Mouse (Mus musculus) kidney, embryonic 16.5 days (tissue): ENCODE results near the gene Mettl1. TPM values are rescaled to one million over a fixed set of nuclear protein-coding genes. Genes with fewer than 3 reads are reported as not detected.
A peak's percentile ranks its signal among the peaks of the same experiment; 100 is the strongest.
"Not testable (repeated sequence)": the region's sequence is repeated elsewhere in the genome, so short reads cannot be mapped to it uniquely, and the experiment has no call there.

Experiments used
- ATAC-seq: fragments of 200-750 bp; cut with Nextera tagmentation; 2 replicates; pipeline ENCODE4 v1.8.0; 2017; ENCODE audit warnings: moderate TSS enrichment; ENCODE audit not compliant: low FRiP score, low TSS enrichment
- H3K27ac ChIP-seq: fragments of 300-500 bp; sonication (generic); 2 replicates; pipeline ENCODE4 v1.5.1; 2014; ENCODE audit warnings: low read length
- H3K27me3 ChIP-seq: fragments of 300-500 bp; sonication (generic); 2 replicates; pipeline ENCODE4 v1.6.1; 2014; ENCODE audit warnings: low read length, control low read depth, mixed read lengths; ENCODE audit not compliant: insufficient read depth
- H3K36me3 ChIP-seq: fragments of 300-500 bp; sonication (generic); 2 replicates; pipeline ENCODE4 v1.6.1; 2014; ENCODE audit warnings: low read length, control low read depth, mixed read lengths; ENCODE audit not compliant: insufficient read depth
- H3K4me1 ChIP-seq: fragments of 300-500 bp; sonication (generic); 2 replicates; pipeline ENCODE4 v1.6.1; 2014; ENCODE audit warnings: low read length, control low read depth, mixed read lengths; ENCODE audit not compliant: insufficient read depth
- H3K4me2 ChIP-seq: fragments of 300-500 bp; sonication (generic); replicated peaks from 2 replicates; pipeline ENCODE4 v1.6.1; 2014; ENCODE audit warnings: low read depth, low read length
- H3K4me3 ChIP-seq: fragments of 300-500 bp; sonication (generic); 2 replicates; pipeline ENCODE4 v1.5.1; 2014; ENCODE audit warnings: mild to moderate bottlenecking, low read length
- H3K9ac ChIP-seq: fragments of 300-500 bp; sonication (generic); replicated peaks from 2 replicates; pipeline ENCODE4 v1.6.1; 2014; ENCODE audit warnings: low read length
- H3K9me3 ChIP-seq: fragments of 300-500 bp; sonication (generic); 2 replicates; pipeline ENCODE4 v1.6.1; 2016; ENCODE audit warnings: low read length, control low read depth
- WGBS: fragments of 180-500 bp; shearing (Covaris S2); extraction: QIAGEN DNeasy Blood & Tissue Kit; methylation state at CpG from one replicate; pipeline ENCODE4 v1.1.7; 2014; 5-methylcytosine and 5-hydroxymethylcytosine counted together
- polyA plus RNA-seq: library from polyadenylated mRNA; unstranded; fragments of >200 nt; fragmentation: Nextera tagmentation; extraction: Ambion mirVana; gene quantifications from 2 replicates; pipeline ENCODE4 v1.2.1, GENCODE M21; 2015

Mettl1 gene
- polyA plus RNA-seq, 1 experiment from 2014 or later: 52.8 TPM

DNA sequence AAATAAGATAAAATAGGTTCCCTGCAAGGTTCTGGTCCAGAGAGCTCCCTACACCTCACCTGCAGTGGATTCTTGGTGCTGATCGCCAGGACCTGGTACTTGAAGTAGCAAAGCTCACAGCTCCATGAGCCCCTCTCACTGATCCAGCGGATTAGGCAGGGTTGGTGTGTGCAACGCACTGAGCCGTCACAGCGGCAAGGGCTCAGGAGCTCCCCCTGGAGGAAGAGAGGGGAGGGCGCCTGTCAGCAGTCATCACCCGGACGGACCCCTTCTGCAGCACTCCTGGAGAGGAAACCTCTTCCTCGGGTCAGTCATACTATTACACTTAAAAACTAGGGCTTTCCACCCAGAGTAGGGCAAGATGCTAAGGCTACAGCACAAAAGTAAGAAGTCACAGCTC, 16.9 kb downstream of the Mettl1 start:
- ATAC-seq: peak; percentile 16; the same call in 1 of the 2 replicates
- WGBS: 2% methylated on average over 9 of the region's 9 CpGs
- peak overlapping the region; percentile 28 for H3K9ac ChIP-seq

DNA sequence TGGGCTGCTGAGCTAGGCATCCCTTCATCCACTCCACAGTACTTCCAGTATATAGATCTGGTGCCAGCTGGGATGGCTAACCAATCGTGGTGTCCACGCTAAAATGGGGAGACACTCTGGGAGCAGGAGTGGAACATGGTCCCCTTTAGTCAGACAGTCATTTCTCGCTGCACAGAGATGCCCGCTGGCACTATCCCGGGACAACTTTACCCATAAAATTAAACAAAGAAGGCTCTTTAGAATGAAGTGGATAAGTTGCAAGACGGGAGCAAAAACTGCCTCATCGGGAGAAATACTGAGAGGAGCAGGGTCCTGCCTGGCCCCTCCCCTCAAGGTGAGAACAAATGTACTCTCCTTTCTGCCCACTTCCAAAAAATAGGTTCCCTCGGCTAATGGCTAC, 17.5 kb downstream of the Mettl1 start:
- 8% methylated on average over 8 of the region's 8 CpGs for WGBS
- H3K4me3 ChIP-seq: peak overlapping the region; percentile 81
- H3K36me3 ChIP-seq: peaks cover 21% of the 10 kb centered on the region
- peak overlapping the region; percentile 87 for H3K9ac ChIP-seq
- no peaks in the 10 kb centered on the region for H3K9me3 ChIP-seq
- H3K4me2 ChIP-seq: peak overlapping the region; percentile 96
- peaks cover 22% of the 10 kb centered on the region for H3K4me1 ChIP-seq
- ATAC-seq: no peak
- peaks cover 11% of the 10 kb centered on the region; the same call in 1 of the 2 replicates for H3K27me3 ChIP-seq
- no peak overlapping the region for H3K27ac ChIP-seq

More for the DNA sequence above, 16.9 kb downstream of the Mettl1 start:
- peaks cover 22% of the 10 kb centered on the region for H3K4me1 ChIP-seq
- peak overlapping the region; percentile 96 for H3K4me2 ChIP-seq
- peaks cover 11% of the 10 kb centered on the region; the same call in 1 of the 2 replicates for H3K27me3 ChIP-seq
- no peak overlapping the region for H3K27ac ChIP-seq
- peak overlapping the region; percentile 81 for H3K4me3 ChIP-seq
- no peaks in the 10 kb centered on the region for H3K9me3 ChIP-seq
- H3K36me3 ChIP-seq: peaks cover 21% of the 10 kb centered on the region

DNA sequence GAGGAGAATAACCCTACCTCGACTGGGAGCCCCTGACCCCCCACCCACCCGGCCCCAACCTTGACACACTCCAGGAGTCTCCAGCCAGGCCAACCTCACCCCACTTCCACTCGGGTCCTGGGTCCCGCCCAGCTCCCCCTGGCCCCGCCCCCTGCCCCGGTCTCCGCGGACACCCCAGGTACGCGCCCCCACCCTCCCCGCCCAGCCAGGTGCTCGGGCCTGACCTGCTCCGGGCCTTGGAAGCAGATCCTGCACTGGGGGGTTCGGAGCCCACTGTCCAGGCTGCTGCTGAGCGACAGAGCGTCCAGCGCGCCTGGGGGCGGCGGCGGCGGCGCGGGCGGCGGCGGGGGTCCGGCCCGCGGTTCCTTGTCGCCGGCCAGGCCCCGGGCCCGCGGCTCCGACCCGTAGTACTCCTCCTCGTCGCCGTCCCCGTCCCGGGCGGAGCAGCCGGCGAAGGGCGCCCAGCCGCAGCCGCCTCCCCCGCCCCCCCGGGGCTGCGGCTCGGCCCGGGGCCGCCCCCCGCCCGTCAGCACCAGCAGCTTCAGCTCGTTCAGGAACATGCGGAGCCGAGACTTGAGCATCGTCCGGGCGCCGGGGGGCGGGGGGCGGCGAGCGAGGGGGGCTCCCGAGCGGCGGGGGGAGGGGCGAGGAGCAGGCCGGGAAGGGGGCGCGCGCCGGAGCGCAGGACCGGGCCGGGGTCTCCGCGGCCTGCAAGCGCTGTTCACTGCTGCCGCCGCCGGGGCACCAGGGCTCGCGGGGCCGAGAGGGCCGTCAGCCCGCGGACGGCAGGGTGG, 18.2 kb downstream of the Mettl1 start:
- peak overlapping the region; percentile 96 for H3K4me2 ChIP-seq
- H3K36me3 ChIP-seq: peaks cover 21% of the 10 kb centered on the region
- H3K4me3 ChIP-seq: peak overlapping the region; percentile 81
- H3K27ac ChIP-seq: peak overlapping the region; percentile 60; the same call in 1 of the 2 replicates
- WGBS: under 1% methylated on average over 41 of the region's 92 CpGs
- H3K9ac ChIP-seq: peak overlapping the region; percentile 87
- H3K27me3 ChIP-seq: peaks cover 11% of the 10 kb centered on the region; the same call in 1 of the 2 replicates
- no peaks in the 10 kb centered on the region for H3K9me3 ChIP-seq
- peaks cover 22% of the 10 kb centered on the region for H3K4me1 ChIP-seq
- ATAC-seq: no peak

DNA sequence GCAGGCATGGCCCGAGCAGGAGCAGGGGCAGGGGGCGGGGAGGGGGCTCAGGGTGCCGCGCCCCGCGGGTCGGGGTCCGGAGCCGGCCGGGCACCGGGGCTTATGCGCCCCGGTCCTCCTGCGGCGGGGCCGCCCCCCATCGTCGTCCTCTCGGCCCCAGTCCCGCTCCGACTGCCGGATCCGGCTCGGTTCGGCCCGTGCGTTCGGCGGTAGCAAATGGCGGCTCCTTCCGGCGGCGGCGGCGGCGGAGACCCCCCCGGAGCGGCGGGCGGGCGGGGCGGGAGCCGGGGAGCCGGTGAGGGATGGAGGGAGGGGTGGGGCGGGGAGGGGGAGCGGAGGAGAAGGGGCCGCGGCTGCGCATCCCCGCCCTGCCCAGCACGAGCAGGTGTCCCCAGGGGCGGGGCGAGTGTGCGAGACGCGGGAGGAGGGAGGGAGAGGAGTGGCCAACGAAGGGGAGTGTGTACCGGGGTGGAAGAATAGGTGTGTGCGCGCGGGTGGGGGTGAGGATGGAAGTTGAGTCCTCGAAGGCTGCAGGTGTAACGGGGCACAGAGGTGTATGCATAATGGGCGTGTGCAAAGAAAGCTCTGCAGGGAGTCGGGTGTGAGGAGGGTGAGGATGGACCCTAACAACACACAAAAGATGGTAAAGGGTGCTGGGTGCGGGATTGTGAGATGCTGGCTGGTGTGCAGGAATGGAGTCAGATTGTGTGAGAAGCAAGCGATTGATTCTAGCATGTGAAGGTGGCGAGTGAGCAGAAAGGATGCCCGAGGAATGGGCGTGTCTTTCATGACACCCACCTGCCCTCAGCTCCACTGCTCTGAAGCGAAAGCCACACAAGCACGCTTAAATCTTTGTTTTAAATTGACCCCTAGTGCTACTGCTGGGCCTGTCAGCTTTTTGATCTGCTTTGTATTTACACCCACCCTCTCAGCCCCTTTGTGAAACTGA, 19.0 kb downstream of the Mettl1 start, which contains the start of gene March9:
March9 (minus strand) TSS at position 217 of the 949 bp plus-strand sequence.
- ATAC-seq: peak; percentile 37; the same call in 1 of the 2 replicates

DNA sequence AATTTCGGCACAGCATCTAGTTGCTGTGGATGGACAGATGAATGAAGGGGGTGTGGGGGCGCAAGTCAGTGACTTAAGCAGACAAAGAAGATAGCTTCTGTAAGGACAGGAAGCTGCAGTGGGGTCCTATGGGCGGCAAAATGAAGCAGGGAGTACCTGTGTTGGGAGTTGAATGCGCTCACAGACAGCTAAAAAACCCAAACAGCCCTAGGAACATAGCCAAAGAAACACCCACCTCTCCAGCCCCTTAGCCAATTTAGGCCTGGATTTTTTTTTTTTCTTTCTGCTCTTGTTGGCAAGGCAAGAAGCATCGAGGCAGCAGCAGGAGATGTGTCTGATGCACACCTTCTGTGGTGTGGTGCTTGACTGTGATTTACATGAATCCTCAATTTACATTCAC, 19.9 kb downstream of the Mettl1 start:
- no peak overlapping the region for H3K27ac ChIP-seq
- no peaks in the 10 kb centered on the region for H3K9me3 ChIP-seq
- no peak overlapping the region for H3K4me2 ChIP-seq
- H3K4me1 ChIP-seq: peaks cover 29% of the 10 kb centered on the region
- no peak overlapping the region for H3K4me3 ChIP-seq
- no peak overlapping the region for H3K9ac ChIP-seq
- peaks cover 11% of the 10 kb centered on the region; the same call in 1 of the 2 replicates for H3K27me3 ChIP-seq
- peaks cover 26% of the 10 kb centered on the region for H3K36me3 ChIP-seq
- ATAC-seq: no peak
- WGBS: 38% methylated on average over 5 of the region's 5 CpGs

More for the DNA sequence above, 19.0 kb downstream of the Mettl1 start, which contains the start of gene March9:
- peaks cover 29% of the 10 kb centered on the region for H3K4me1 ChIP-seq
- H3K27me3 ChIP-seq: peaks cover 11% of the 10 kb centered on the region; the same call in 1 of the 2 replicates
- peak within 1 kb of the TSS; percentile 81 for H3K4me3 ChIP-seq
- WGBS: 1% methylated on average over 31 of the region's 72 CpGs
- peak within 1 kb of the TSS; percentile 87 for H3K9ac ChIP-seq
- H3K4me2 ChIP-seq: peak within 1 kb of the TSS; percentile 96
- peaks cover 26% of the 10 kb centered on the region for H3K36me3 ChIP-seq
- H3K9me3 ChIP-seq: no peaks in the 10 kb centered on the region
- H3K27ac ChIP-seq: peak within 1 kb of the TSS; percentile 60; the same call in 1 of the 2 replicates

DNA sequence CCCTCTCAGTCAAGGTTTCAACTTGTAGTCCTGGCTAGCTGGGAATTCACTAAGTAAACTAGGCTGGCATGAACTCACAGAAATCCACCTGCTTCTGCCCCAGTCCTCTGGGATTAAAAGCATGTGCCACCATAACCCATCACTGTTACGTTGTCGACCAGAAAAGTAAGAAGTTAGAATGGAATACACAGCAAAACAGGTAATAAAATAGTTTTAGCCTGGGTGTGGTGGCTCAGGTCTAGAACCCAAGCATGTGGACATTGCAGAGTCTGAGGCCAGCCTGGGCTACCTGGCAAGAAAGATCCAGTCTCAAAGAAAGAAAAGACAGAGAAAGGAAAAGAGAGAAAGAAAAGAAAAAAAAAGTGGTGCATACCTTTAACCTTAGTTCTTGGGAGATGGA, 20.3 kb downstream of the Mettl1 start:
- no peak overlapping the region for H3K4me2 ChIP-seq
- H3K4me3 ChIP-seq: no peak overlapping the region
- WGBS: 71% methylated on average over 2 of the region's 2 CpGs
- no peak overlapping the region for H3K27ac ChIP-seq
- H3K9me3 ChIP-seq: no peaks in the 10 kb centered on the region
- peaks cover 29% of the 10 kb centered on the region for H3K4me1 ChIP-seq
- H3K36me3 ChIP-seq: peaks cover 27% of the 10 kb centered on the region
- H3K9ac ChIP-seq: no peak overlapping the region
- ATAC-seq: no peak
- peaks cover 11% of the 10 kb centered on the region; the same call in 1 of the 2 replicates for H3K27me3 ChIP-seq

DNA sequence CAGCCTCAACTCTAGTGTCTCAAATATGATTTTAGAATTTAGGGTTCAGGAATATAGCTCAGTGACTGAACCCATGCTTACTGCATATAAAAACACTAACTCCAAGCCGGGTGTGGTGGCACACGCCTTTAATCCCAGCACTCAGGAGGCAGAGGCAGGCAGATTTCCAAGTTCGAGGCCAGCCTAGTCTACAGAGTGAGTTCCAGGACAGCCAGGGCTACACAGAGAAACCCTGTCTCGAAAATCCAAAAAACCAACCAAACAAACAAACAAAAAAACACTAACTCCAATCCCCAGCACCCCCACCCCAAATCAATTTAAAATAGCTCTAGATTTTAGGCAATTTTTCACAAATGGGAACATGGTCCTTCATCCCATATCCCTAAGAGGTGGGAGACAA, 20.9 kb downstream of the Mettl1 start:
- not testable (repeated sequence) for ATAC-seq, H3K4me2 ChIP-seq, H3K4me3 ChIP-seq, H3K9ac ChIP-seq, H3K27ac ChIP-seq, H3K9me3 ChIP-seq
- H3K27me3 ChIP-seq: peaks cover 11% of the 10 kb centered on the region; the same call in 1 of the 2 replicates
- peaks cover 29% of the 10 kb centered on the region for H3K36me3 ChIP-seq
- H3K4me1 ChIP-seq: peaks cover 29% of the 10 kb centered on the region
- 88% methylated on average over 4 of the region's 4 CpGs for whole genome bisulfite sequencing

DNA sequence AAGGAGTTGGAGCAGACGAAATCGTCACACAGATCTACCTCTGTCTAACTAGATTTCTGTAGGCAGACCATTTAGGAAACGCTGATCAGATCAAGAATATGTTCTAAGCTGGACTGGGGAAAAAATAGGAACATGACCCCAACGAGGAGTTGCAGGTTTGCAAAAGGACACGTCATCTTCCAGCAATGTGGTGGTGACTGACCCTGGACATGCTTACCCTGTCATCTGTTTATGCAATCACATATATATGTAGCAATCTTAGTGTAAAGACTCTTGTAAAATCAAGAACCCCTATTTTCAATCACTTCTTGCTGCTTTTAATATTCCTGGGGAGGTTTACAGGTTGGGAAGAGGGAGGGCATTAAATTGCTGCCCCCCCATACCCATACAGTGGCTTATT, 21.3 kb downstream of the Mettl1 start:
- H3K9ac ChIP-seq: no peak overlapping the region
- H3K27ac ChIP-seq: no peak overlapping the region
- peaks cover 29% of the 10 kb centered on the region for H3K36me3 ChIP-seq
- 74% methylated on average over 5 of the region's 5 CpGs for WGBS
- H3K9me3 ChIP-seq: no peaks in the 10 kb centered on the region
- no peak overlapping the region for H3K4me3 ChIP-seq
- peaks cover 29% of the 10 kb centered on the region for H3K4me1 ChIP-seq
- H3K4me2 ChIP-seq: no peak overlapping the region
- ATAC-seq: no peak
- H3K27me3 ChIP-seq: peaks cover 11% of the 10 kb centered on the region; the same call in 1 of the 2 replicates

DNA sequence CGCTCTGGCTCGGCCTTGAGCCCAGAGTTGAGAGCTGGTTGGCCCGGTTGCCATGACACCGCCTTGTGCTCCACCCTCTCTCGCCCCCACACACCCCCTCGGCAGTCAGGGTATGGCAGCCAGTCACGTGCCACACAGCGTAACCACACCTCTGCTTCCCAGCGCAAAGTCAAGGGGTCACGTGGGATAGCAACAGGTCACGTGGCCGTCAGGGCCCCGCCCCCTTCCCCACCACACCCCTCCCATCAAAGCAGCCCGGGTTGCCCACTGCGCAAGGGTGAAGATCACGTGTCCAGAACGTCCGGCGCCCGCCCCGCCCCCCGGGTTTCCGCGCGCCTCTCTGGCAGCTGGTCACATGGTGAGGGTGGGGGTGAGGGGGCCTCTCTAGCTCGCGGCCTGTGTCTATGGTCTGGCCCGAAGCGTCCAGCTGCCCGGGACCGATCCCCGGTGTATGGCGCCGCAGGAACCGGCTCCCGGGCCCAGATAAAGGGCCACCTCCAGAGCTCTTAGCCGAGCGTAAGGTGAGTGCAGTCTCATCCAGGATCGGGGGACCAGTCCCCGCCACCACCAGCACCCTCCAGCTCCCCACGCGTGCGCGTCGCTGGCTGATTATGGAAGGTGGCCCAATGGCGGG, 22.1 kb downstream of the Mettl1 start, which contains the start of gene Cdk4:
Cdk4 (plus strand) TSS at position 296 of the 634 bp plus-strand sequence.
- Histone ChIP-seq H3K9me3 (no peaks in the 10 kb centered on the region), H3K27ac (peak within 1 kb of the TSS; percentile 83), H3K4me2 (peak within 1 kb of the TSS; percentile 72), H3K4me3 (peak within 1 kb of the TSS; percentile 78), H3K27me3 (peaks cover 10% of the 10 kb centered on the region; the same call in 1 of the 2 replicates), H3K9ac (peak within 1 kb of the TSS; percentile 96), H3K4me1 (peaks cover 34% of the 10 kb centered on the region), H3K36me3 (peaks cover 36% of the 10 kb centered on the region)
- ATAC-seq: peak; percentile 92
- under 1% methylated on average over 45 of the region's 46 CpGs for WGBS
